Mouse (Mus musculus) T-helper 17 cell (primary cell): Measurements from ENCODE around the gene 6430548M08Rik.

Experiments used
- in situ Hi-C, 2 experiments: fragments of 300-600 bp; cut with MboI, MseI; formaldehyde crosslinking; loops; 1 replicate in 1 of 2; 2 replicates in 1 of 2; pipeline ENCODE4 v1.15.1; 2025; ENCODE audit warnings: high pct_unique_total_duplicates in 2 of 2

The 6430548M08Rik gene

DNA sequence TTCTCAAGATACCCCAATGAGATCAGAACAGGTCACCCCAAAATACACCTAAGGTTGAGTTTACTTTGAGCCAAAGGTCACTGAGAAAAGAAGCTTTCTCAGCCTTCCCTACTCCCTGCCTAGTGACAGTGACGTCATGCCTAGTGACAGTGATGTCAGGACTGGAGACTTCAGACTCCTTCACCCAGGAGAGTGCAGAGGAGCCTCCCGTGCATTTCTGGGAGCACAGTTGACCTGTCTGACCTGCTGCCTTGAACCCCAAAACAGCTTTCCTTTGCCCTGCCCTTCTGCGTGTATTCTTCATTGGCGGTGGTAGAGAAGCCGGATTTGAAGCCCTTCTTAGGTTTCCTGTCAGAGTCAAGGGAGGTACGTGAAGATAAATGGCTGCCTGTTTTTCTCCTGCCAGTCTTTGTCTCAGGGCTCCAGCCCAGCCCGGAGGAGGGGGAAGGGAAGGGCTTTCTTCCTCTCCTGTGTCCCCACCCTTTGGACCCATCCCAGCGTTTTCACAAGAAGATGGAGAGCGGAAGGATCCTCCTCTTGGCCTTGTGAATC is 9.2 kb upstream of the 6430548M08Rik start:
- in situ Hi-C loops, result no loop called here

DNA sequence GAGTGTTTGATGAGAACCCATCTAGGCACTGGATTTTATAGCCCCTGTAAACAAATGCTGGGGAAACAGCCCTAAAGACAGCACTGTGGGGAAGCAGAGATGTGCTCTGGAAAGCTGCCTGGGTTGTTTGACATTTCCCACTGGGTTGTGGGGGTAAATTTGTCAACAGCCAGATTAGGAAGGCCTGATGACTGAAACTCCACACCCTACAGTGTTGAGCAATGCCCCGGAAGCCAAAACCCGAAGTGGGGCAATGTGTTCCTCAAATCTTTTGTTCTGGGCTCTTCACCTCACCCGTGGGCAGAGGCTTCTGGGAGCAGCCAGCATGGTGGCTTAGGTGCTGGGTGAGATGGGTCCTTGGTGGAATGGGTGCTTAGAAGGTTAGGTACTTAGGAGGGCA is 4.8 kb upstream of the 6430548M08Rik start:
- in situ Hi-C loops, result no loop called here

DNA sequence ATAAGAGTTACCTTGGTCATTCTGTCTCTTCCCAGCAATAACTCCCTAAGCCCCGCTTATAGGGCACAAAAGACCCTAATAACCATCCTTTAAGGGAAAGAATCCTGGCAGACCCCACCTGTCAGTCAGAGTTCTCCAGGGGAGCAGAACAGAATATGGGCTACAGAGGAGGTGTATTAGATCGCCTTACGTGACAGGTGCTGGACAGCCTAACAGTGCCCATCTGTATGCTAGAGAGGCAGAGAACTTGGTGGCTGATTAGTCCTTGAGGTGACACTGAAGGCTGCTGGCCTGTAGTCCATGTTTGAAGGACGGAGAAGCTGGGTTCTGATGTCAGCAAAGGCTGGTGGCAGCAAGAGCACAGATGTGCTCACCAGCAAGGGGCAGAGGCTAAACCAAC is 3.0 kb upstream of the 6430548M08Rik start:
- in situ Hi-C loops, result no loop called here

DNA sequence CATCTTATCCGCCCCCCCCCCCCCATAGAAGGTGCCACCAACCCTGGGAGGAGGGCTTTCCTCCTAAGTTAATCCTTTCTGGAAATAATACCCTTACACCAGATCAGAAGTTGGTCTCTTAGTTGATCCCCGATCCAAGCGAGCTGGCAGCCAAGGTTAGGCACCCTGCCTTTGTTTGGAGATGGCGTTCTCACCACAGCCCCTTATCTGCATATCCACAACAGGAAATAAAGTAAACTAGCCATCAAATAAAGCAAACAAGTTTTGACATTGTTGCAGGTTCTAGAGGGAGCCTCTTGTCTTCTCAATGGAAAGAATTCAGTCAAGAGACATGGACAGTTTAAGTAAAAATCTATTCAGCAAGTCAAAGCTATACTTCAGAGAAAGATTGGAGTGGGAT is 2.6 kb upstream of the 6430548M08Rik start:
- in situ Hi-C loops, result no loop called here

DNA sequence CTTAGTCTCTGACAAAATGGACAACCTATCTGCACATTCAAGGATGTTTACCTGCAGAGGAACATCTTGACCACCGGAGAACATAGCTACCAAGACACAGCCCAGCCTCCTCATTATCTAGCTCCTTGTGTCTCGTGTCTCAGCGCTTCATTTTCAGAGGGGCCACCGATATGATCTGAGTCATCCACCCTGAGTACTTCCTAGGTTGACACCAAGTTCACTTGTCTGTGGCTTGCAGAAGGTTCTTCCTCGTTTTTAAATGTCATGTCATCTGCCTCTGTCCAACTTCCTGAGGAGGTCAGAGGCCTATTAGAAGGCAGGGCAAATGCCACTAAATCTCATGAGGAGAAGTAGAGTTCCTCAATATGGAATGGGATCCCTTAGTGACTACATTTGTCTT is 1.4 kb upstream of the 6430548M08Rik start:
- in situ Hi-C loops, result no loop called here

DNA sequence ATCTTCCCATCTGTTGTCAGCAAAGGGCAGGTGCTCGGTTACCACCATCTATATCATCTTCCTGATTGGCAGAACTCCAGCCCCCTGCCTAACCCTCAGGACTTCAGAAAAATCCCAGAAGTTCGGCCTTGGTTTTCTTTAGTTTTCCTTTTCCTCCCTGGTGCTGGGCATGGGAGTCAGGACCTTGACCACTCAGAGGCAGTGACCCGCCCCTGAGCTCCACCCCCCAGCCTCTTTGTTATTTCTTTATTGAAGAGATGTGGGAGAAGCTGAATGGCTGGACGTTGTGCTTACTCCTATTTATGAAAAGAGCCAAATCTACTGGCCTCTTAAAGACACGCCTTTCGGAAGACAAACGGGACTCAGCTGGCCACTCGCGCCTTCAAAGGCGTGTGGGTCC is 646 bp upstream of the 6430548M08Rik start:
- in situ Hi-C loops, result no loop called here

DNA sequence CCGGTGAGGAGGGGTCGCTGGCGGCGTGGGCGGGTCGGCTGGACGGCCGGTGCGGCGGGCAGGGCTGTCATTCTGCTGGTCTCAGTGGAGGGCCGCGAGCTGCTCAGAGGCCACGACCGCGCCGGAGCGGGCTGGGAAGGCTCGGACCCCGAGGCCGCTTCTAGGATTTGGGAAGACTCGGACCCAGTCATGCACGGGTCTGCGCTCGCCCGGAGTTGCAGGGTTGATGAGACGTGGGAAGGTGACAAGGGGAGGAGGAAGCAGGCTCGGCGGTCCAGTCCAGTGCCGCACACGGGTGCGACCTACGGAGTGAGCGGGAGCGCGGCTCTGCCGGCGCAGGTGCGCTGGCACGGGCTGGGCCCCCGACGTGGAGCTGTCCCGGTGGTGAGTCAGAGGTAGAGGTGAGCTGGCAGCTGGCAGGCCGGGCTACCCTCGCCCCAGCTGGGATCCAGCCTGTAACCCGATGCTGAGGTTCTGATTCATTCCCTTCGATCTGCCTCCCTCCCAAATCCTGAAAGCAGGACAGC is 426 bp downstream of the 6430548M08Rik start:
- in situ Hi-C loops, result no loop called here

DNA sequence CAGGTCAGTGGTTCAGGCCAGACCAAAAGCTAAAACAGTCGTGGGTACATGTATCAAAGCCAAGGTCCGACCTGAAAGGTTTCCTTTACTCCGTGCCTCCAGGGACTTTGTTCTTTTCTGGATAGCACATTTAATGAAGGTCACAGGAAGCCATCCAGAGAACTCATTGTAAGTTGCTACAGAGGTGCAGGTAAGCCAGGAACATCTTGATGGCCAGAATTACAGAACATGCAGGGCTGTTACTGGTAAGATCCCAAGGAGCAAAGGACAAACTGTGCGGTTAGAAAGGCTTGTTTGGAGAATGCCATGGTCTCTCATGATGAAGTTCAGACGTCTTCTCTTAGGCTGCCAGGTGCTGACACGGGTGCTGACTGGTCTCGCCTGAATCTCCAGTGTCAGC is 2.6 kb downstream of the 6430548M08Rik start:
- in situ Hi-C loops, result no loop called here

DNA sequence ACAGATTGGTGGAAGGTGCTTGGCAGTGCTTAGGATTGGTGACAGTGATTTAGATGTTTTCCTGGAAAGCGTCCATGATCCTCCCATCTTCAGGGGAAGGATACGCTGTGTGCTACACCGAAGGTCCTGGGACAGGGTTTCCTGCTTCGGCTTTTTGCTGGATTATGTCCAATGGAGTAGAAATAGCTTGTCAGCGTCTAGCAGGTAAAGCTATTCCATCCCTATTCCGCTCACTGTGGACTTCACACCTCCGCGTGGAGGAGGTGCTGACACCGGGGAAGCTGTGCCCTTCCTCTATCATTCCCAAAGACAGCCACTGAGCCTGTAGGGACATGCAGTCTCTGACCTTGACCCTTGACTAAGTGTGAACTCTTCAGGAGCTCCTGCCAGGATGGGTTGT is 4.2 kb downstream of the 6430548M08Rik start:
- in situ Hi-C loops, result no loop called here

DNA sequence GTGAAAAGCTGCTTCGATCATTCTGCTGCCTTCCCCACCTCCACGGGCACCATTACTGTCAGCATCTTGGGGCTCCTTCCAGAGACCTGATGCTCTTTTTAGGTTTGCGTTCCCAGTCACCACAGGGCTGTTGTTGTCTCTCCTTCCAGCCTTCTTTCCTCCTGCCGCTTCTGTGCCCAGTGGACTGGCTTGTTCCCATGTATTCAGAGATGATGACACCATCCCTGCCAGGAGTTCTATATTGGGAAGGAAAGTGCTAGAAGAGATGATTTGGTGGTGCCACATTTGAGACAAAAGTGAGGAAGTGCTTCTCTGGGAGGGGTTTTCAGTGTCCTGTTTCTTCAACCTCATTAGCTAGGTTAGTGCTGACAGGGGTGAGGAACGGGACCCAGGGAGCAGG is 4.9 kb downstream of the 6430548M08Rik start:
- in situ Hi-C loops, result no loop called here

DNA sequence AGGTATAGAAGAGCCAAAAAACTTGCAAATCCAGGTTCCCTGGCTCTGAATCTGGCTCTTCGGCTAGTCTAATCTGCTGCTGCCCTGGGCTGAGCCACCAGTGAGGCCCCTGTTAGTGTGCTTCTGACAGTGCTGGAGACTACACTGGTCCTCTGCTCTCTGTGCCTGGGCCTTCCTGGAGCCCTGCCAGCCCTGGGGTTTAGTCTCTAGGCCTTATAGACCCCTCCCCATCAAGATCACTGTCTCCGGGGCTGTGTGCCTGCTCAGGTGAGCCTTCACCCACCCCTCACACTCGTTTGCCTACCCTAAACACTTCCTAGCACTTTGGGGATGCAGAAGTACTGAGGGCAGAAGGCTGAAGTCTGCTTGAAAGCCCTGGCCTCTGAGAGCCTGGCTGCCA is 5.5 kb downstream of the 6430548M08Rik start:
- in situ Hi-C loops, result no loop called here

DNA sequence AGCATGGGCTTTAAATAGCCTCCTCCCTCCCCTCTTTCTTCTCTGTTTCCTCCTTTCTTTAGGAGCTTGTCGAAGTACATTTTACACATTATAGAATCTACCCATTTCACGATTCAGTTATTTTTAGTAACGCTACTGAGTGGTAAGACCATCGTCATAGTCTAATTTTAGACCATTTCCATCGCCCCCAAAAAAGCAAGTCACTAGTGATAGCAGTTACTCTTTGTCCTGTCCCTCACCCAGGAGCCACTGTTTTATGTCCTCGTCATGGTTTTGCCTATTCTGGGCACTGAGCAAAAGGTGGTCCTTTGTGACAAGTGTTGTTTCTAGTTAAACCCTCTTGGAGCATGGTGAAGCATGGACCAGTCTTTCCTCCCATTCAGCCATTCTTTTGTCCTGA is 6.0 kb downstream of the 6430548M08Rik start:
- in situ Hi-C loops, result no loop called here

DNA sequence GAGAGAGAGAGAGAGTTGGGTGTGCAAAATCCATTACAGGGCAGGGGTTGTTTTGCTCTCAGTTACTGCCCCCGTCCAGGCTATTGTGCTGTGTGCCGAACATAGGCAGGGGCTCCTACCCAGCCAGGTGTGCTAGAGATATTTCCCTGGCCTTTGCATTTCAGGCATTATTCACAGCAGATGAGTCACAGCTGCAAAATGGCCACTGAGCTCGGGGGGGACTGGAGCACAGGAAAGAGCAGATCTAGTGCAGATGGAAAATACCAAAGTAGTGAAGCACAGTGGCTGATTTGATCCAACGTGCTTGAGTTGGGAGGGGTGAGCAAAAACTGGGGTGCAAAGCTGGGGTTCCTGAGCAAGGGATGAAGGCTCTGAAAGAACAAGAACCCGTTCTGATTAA is 7.0 kb downstream of the 6430548M08Rik start:
- in situ Hi-C loops, result no loop called here

DNA sequence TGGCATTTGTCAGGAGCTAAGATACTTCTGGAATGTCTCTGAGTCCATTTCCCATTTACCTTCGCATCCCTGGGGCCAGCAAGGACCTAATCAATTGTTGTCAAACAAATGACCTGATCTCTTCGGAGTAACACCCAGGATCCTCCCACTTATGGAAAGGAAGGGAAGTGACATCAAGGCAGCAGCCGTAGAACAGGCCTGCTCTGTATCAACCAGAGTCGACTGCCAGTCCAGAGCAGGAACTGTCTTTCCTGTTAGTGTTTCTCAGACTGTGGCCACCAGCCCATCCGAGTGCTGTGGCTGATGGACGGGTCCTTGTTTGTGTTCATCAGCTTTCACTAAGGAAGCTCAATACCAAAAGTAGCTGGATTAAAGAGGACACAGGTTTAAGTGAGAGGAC is 10.3 kb downstream of the 6430548M08Rik start:
- in situ Hi-C loops, result no loop called here

DNA sequence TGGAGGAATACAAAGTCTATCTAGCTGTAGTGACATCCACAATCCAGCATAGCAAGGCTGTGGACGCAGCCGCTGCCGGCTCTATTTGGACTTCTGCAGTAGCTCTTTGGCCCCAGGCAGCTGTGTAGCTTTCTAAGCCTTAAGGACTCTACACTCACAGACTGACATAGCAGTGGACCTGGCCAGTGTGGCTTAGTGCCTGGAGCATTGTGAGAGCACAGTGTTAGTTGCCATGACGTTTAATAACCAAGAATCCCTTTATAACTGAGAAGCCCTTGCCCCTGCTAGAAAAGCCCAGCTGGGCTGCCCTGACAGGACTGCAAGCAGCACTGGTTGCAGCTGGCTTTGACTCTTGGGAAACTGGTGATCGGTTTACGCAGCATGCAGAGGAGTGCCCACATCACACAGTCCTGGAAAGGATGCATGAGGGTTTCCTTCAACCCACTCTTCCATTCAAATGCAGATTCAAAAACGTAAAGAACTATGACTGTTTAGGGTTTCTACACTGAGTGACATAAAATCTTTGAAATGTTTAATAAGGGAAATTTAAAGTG is 11.0 kb downstream of the 6430548M08Rik start:
- in situ Hi-C loops, result no loop called here

DNA sequence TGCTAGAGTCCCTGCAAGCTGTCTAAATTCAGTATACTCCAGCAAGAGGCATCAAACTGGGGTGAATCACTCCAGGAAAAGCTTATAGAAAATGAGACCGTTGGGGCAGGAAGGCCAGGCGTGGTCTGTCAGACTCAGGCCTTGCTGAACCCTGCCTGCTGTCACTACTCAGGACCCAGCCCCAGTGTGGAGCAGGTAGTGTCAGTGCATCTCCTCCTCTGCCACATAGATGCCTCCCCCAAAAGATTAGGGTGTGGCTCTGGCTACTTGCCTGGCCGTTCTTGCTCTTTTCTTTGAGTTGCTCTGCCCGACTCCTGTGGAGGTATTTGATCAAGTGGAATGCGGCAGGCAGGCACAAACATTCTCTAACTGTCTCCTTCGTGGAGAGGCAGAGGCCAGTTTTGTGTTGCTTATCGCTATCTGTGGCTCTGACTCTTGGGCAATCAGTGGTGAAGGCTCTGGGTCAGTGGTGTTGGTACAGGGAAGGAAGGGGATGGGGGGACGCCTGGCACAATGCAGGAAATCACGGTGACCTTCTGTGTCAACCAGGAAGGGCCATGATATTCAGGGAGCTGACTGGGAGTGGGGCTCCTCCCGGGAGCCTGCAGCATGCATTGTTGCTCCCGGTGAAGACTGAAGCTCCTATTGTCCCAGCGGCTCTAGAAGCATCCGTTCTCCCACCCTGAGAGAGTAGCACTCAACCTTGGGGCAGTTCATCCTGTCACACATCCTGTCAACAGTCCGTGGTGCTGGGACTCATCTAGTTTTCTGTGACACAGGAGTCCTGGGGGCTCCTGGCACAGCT is 12.6 kb downstream of the 6430548M08Rik start:
- in situ Hi-C loops, result no loop called here

DNA sequence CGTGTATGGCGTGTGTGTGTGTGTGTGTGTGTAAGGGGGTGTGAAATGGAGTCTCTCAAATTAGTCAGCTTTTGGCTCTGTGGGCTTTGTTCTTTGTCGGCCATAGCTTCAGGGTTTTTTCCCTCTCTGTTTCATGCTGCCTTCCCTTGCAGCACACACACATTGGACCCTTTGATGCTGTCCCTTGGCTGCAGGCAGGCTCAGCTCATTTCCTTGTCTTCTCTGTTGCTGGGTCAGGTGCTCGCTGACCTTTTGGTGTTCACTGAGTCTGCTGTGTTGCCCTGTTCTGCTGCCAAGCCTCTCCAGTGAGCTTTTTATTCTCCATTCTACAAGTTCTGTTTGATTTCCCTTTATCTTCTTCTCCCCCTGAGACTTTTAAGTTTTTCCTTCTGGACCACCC is 15.6 kb downstream of the 6430548M08Rik start:
- in situ Hi-C loops, result no loop called here

DNA sequence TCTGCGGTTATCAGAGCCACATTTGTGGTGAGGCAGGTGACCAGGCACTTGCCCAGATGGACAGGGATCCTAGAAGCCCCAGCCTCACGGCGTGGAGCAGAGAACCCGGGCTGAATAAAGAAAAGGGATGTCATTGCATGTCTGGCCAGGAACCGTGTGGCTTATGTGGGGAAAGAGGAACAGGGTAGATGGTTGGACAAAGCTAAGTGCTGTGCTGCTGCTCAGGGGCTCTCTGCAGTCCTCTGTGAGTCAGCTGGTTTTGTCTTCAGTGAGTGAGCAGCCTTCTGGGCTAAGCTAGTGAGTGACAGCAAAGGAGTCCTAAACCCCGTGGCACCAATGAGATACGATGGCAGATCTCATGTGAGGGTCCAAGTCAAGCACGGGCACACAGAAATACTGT is 17.2 kb downstream of the 6430548M08Rik start:
- in situ Hi-C loops, result no loop called here

DNA sequence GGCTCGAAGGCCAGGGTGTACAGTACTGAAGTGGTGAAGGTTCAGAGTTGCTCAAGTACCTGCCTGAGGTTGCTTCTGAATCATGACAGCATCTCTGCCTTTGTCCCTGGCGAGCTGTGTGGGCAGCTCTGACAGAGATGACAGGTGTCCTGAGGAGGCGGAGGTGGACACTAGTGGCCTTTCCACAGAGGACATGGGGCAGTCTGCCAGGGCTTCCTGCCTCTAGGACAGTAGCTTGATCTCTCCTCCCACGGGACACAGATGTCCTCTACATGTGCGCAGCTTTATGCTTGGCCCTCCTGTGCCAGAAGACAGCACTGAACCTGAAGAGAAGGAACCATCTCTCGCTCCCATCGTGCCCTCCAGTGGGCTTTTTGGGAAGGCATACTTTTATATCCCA is 19.2 kb downstream of the 6430548M08Rik start:
- in situ Hi-C loops, result no loop called here

DNA sequence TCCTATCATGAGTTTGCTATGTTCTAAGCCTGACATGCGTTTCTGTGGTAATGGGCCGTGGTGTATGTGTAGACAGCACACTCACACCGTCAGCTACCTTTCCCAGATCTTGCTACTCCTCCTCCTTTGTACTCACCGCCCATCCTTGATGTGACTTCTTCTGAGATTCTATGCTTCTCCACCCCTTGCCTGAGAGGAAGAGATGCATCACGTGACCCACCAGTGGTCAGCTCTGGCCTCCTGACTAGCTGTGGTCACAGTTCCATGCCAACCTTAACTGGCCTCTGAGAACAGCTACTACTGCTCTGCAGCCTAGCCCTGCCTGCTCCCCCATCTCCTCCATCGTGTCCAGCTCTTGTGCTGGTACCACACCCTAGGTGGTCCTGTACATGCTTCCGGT is 21.7 kb downstream of the 6430548M08Rik start:
- in situ Hi-C loops, result no loop called here

DNA sequence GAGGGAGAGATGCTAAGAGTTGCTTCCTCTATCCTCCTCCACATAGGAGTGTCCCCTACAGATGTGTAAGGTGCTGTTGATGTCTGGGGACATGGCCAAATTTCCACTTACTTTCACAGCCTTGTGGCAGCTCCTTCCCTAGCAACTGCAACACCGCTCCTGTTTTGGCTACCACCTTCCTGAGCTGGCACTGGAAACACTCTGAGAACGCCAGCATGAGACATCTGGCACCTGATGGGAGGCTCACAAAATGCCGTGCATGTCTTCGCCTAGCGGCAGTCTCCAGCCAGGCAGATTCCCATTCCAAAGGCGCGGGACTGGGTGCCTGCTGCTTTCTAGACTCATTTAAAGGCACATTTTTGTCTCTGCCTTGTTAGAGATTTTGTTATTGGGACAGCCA is 22.7 kb downstream of the 6430548M08Rik start:
- in situ Hi-C loops, result no loop called here

DNA sequence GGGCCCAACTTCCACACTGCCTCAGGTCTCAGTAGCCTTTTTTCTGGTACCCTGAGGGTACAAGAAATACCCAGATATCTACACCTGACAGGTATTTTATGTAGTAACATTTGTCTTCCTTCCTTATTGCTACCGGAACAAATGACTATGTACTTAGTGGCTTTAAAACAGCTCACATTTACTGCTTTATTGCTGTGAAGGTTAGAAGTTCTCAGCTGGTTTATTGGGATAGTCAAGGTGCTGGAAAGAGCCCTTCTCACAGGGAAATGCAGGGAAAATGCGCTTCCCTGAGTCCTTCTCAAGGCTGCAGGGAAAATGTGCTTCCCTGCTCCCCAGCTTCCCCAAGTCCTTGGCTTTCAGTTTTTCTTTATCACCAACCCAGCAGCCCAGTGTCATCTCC is 25.0 kb downstream of the 6430548M08Rik start:
- in situ Hi-C loops, result no loop called here

DNA sequence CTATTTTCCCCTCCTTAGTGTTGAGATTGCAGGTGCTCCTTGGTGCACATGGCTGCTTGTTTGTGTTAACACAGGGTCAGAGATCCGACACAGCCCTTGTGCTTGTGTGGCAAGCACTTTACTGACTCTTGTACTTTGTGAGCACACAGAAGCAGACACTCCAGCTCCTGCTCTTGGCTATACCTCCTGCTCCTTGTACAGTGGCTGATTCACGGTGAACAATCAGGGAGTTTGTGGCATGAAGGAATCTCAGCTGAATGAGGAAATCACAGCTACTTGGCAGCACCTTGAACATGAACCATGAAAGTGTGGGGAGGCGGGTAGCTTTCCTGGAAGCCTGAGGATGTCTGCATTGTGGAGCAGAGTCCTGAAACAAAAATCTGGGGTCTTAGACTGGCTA is 26.8 kb downstream of the 6430548M08Rik start:
- in situ Hi-C loops, result loop anchor here in 1 of 2 experiments (5.0 kb wide), 1 partner anchor 1517 kb away; no protein-coding TSS in a partner anchor
